9 mouse cellular contexts compared by ENCODE assay signal in genomic region chr16:58623944-58624343, GRCm38 (mm10). TPM values are rescaled to one million over a fixed set of nuclear protein-coding genes. Genes with fewer than 3 reads are reported as not detected.
A peak's percentile ranks its signal among the peaks of the same experiment; 100 is the strongest.
DNase-seq lines count a peak whose midpoint lies in the region; ATAC-seq and TF ChIP-seq lines count a peak whose summit lies in the region.
"Had no signal": no experiment of that assay in that cellular context is flagged by ENCODE, and none has a peak within 500 bp of the region (broad histone marks: within the 10 kb centered on the region; RNA-seq: fewer than 3 reads in every experiment).

No protein-coding gene starts in this region.

- no peak overlapping the region for H3K9ac ChIP-seq in kidney, embryonic 14.5 days (ENCODE audit: low read depth, low read length)
- no peak overlapping the region for H3K9ac ChIP-seq in limb, embryonic 14.5 days (ENCODE audit: low read depth, low read length, severe bottlenecking)

- WGBS in spleen, adult 2 months, result 78% methylated on average over 6 of the region's 6 CpGs
- WGBS in kidney, embryonic 14.5 days, result 90% methylated on average over 6 of the region's 6 CpGs
- 75% methylated on average over 6 of the region's 6 CpGs for WGBS in limb, embryonic 14.5 days

- no peaks in the 10 kb centered on the region for H3K36me3 ChIP-seq in spleen, adult 2 months (ENCODE audit: control insufficient read depth, insufficient read depth, low read length)
- no peaks in the 10 kb centered on the region for H3K36me3 ChIP-seq in kidney, embryonic 14.5 days (ENCODE audit: control insufficient read depth, insufficient read depth, low read length)
- H3K36me3 ChIP-seq in limb, embryonic 14.5 days (ENCODE audit: control insufficient read depth, insufficient read depth, low read length), result no peaks in the 10 kb centered on the region

- no peaks in the 10 kb centered on the region for H3K27me3 ChIP-seq in spleen, adult 2 months (ENCODE audit: control insufficient read depth, insufficient read depth, low read length)
- H3K27me3 ChIP-seq in kidney, embryonic 14.5 days (ENCODE audit: control insufficient read depth, insufficient read depth, low read length), result no peaks in the 10 kb centered on the region
- H3K27me3 ChIP-seq in limb, embryonic 14.5 days (ENCODE audit: control insufficient read depth, insufficient read depth, low read length), result no peaks in the 10 kb centered on the region

- no peak overlapping the region for H3K4me3 ChIP-seq in spleen, adult 2 months (ENCODE audit: extremely low read depth, insufficient read depth, insufficient read length)
- H3K4me3 ChIP-seq in embryonic fibroblast, embryonic 13.5 days (ENCODE audit: insufficient read depth, low read length), result no peak overlapping the region
- H3K4me3 ChIP-seq in kidney, embryonic 14.5 days (ENCODE audit: low read length), result no peak overlapping the region
- no peak overlapping the region for H3K4me3 ChIP-seq in limb, embryonic 14.5 days (replicated peaks; ENCODE audit: low read length)

- peak; percentile 5; the same call in 1 of the 2 replicates for TF ChIP-seq CTCF in spleen, adult 2 months (IDR thresholded peaks at IDR 0.05; ENCODE audit: extremely low read depth, insufficient read depth, insufficient read length, insufficient replicate concordance)
- 0 out of 2 replicates have a peak, but pooled peaks have one; percentile 16 for TF ChIP-seq CTCF in embryonic fibroblast, embryonic 13.5 days (IDR thresholded peaks at IDR 0.05; ENCODE audit: borderline replicate concordance, insufficient read depth, low read length)

- H3K27ac ChIP-seq in spleen, adult 2 months (ENCODE audit: insufficient read depth, low read length), result no peak overlapping the region
- no peak overlapping the region for H3K27ac ChIP-seq in embryonic fibroblast, embryonic 13.5 days (ENCODE audit: insufficient read depth, low read length)
- H3K27ac ChIP-seq in kidney, embryonic 14.5 days (ENCODE audit: low read depth, low read length), result no peak overlapping the region
- H3K27ac ChIP-seq in limb, embryonic 14.5 days (replicated peaks; ENCODE audit: low read depth, low read length), result no peak overlapping the region
- H3K27ac ChIP-seq: macrophage had no signal

- DNase-seq in cerebellum, adult 18-20 months, result peak; percentile 18
- no peak for DNase-seq in cerebellum, adult 8-10 months
- peak in 1 of 2 experiments; percentile 15 for DNase-seq in spleen, adult 2 months (ENCODE audit: low read depth in 1 of 2, low spot score in 2 of 2)
- no peak for DNase-seq in spleen, adult 12 weeks (ENCODE audit: low spot score)
- DNase-seq in limb, embryonic 14.5 days (ENCODE audit: low spot score), result peak; percentile 23
- peak; percentile 53 to 59 for DNase-seq in right cerebral cortex, adult 2 months (ENCODE audit: low spot score in 2 of 2)

- H3K9me3 ChIP-seq in kidney, embryonic 14.5 days (ENCODE audit: control insufficient read depth, low read length), result no peaks in the 10 kb centered on the region
- no peaks in the 10 kb centered on the region for H3K9me3 ChIP-seq in limb, embryonic 14.5 days (ENCODE audit: control insufficient read depth, low read length)

- no peak overlapping the region for H3K4me2 ChIP-seq in kidney, embryonic 14.5 days (replicated peaks; ENCODE audit: low read depth, low read length)
- no peak overlapping the region for H3K4me2 ChIP-seq in limb, embryonic 14.5 days (replicated peaks; ENCODE audit: low read depth, low read length, severe bottlenecking)

- ATAC-seq in kidney, embryonic 14.5 days (ENCODE audit: low FRiP score, low TSS enrichment), result peak; percentile 32; the same call in 1 of the 2 replicates
- ATAC-seq in limb, embryonic 14.5 days (ENCODE audit: low FRiP score, low read depth), result no peak

- no peak for TF ChIP-seq POLR2A in spleen, adult 2 months (IDR thresholded peaks at IDR 0.05; ENCODE audit: low read depth, low read length)
- no peak for TF ChIP-seq POLR2A in embryonic fibroblast, embryonic 13.5 days (IDR thresholded peaks at IDR 0.05; ENCODE audit: low read depth, low read length)
- TF ChIP-seq POLR2A in limb, embryonic 14.5 days (IDR thresholded peaks at IDR 0.05; ENCODE audit: borderline replicate concordance, extremely low read depth, insufficient read depth, insufficient read length), result no peak

- no peaks in the 10 kb centered on the region for H3K4me1 ChIP-seq in spleen, adult 2 months (ENCODE audit: control insufficient read depth, insufficient read depth, insufficient read length)
- H3K4me1 ChIP-seq in embryonic fibroblast, embryonic 13.5 days (ENCODE audit: control insufficient read depth, insufficient read depth, low read length), result no peaks in the 10 kb centered on the region
- H3K4me1 ChIP-seq in kidney, embryonic 14.5 days (ENCODE audit: control insufficient read depth, insufficient read depth, low read length), result no peaks in the 10 kb centered on the region
- H3K4me1 ChIP-seq in limb, embryonic 14.5 days (ENCODE audit: control insufficient read depth, insufficient read depth, low read length), result no peaks in the 10 kb centered on the region

RNA-seq across cellular contexts. Expression of gene Gm813, which starts 7.2 kb away (rescaled TPM):
- not detected in 2 replicates for polyA plus RNA-seq in spleen, adult 2 months (2012; rRNA removed)
- polyA plus RNA-seq in embryonic fibroblast, embryonic 13.5 days (2011; ENCODE audit: insufficient read length, low read depth, missing spikeins), result not detected in 2 replicates
- polyA plus RNA-seq in kidney, embryonic 14.5 days (2014; fragmentation: Nextera tagmentation; extraction: Ambion mirVana), result not detected in 2 replicates
- polyA plus RNA-seq in limb, embryonic 14.5 days (2012; rRNA removed), result not detected in 2 replicates
- not detected in 2 replicates for polyA plus RNA-seq in limb, embryonic 14.5 days (2014; fragmentation: Nextera tagmentation; extraction: Ambion mirVana)
- polyA plus RNA-seq: macrophage had no signal

RNA-seq across cellular contexts. Expression of gene E330017A01Rik, which starts 14.6 kb away (rescaled TPM):
- polyA plus RNA-seq in spleen, adult 2 months (2012; rRNA removed), result not detected in 2 replicates
- not detected in 2 replicates for polyA plus RNA-seq in embryonic fibroblast, embryonic 13.5 days (2011; ENCODE audit: insufficient read length, low read depth, missing spikeins)
- polyA plus RNA-seq in kidney, embryonic 14.5 days (2014; fragmentation: Nextera tagmentation; extraction: Ambion mirVana), result 0.17 and 0.39 TPM in 2 replicates
- polyA plus RNA-seq in limb, embryonic 14.5 days (2012; rRNA removed), result not detected in 2 replicates
- polyA plus RNA-seq in limb, embryonic 14.5 days (2014; fragmentation: Nextera tagmentation; extraction: Ambion mirVana), result not detected in 2 replicates
- polyA plus RNA-seq: macrophage had no signal

RNA-seq across cellular contexts. Expression of gene Cpox, which starts 46.1 kb away (rescaled TPM):
- 22.3 and 36.3 TPM in 2 replicates for polyA plus RNA-seq in spleen, adult 2 months (2012; rRNA removed)
- 30.4 and 33.2 TPM in 2 replicates for polyA plus RNA-seq in embryonic fibroblast, embryonic 13.5 days (2011; ENCODE audit: insufficient read length, low read depth, missing spikeins)
- polyA plus RNA-seq in kidney, embryonic 14.5 days (2014; fragmentation: Nextera tagmentation; extraction: Ambion mirVana), result 22.3 and 29.6 TPM in 2 replicates
- polyA plus RNA-seq in limb, embryonic 14.5 days (2012; rRNA removed), result 20.3 TPM in 2 replicates
- polyA plus RNA-seq in limb, embryonic 14.5 days (2014; fragmentation: Nextera tagmentation; extraction: Ambion mirVana), result 22.3 and 24.4 TPM in 2 replicates

Comparison
In these comparisons a context has a peak if more than half of its experiments do, and no peak if none do; other contexts are left out.
1. DNase-seq: peak in cerebellum, adult 18-20 months (2 of 2), limb, embryonic 14.5 days (single experiment) and right cerebral cortex, adult 2 months (2 of 2); none in cerebellum, adult 8-10 months (single experiment) and spleen, adult 12 weeks (single experiment).